Mouse (Mus musculus): Measurements from ENCODE around the gene Tcte3. TPM values are rescaled to one million over a fixed set of nuclear protein-coding genes. Genes with fewer than 3 reads are reported as not detected.
"Not testable (repeated sequence)": the region's sequence is repeated elsewhere in the genome, so short reads cannot be mapped to it uniquely, and the experiment has no call there.

Tcte3 gene
- 1 to 10 TPM; 5.3 to 6.7 TPM for total RNA-seq (2021)
- long read RNA-seq, experiment 1, result 0 reads
- long read RNA-seq, experiment 2, partial matches to known transcripts, result 0 of 1 reads
- long read RNA-seq, experiment 2, other reads (novel, unspliced or antisense), result 1 of 1 reads

GRCm38 (mm10) chr17:15041175-15041729 is at the start of gene Tcte3, which contains the start of the genes Ermard and Gm3448:
TSS of gene Tcte3 (minus strand) at chr17:15041488.
TSS of gene Ermard (plus strand) at chr17:15041208.
TSS of gene Gm3448 (minus strand) at chr17:15041537.
- peak in 1 of 2 experiments; percentile 20 for DNase-seq (ENCODE audit: low spot score in 2 of 2)

- no peak for DNase-seq (ENCODE audit: low spot score in 2 of 2)
Measured at GRCm38 (mm10) chr17:15088591-15089001, 47.3 kb upstream of the Tcte3 start.

GRCm38 (mm10) chr17:15088166-15088565 is 46.9 kb upstream of the Tcte3 start:
- DNase-seq (ENCODE audit: low spot score in 2 of 2), result no peak

- no peak for DNase-seq (ENCODE audit: low spot score in 2 of 2)
Measured at GRCm38 (mm10) chr17:15085006-15085405, 43.7 kb upstream of the Tcte3 start.

- no peak for DNase-seq (ENCODE audit: low spot score in 2 of 2)
Measured at GRCm38 (mm10) chr17:15084226-15084848, 43.0 kb upstream of the Tcte3 start.

GRCm38 (mm10) chr17:15077536-15077935 is 36.2 kb upstream of the Tcte3 start:
- DNase-seq (ENCODE audit: low spot score in 2 of 2), result no peak

GRCm38 (mm10) chr17:15075033-15075432 is 33.7 kb upstream of the Tcte3 start:
- DNase-seq (ENCODE audit: low spot score in 2 of 2), result no peak

- no peak for DNase-seq (ENCODE audit: low spot score in 2 of 2)
Measured at GRCm38 (mm10) chr17:15072211-15072610, 30.9 kb upstream of the Tcte3 start.

- DNase-seq (ENCODE audit: low spot score in 2 of 2), result no peak
Measured at GRCm38 (mm10) chr17:15069124-15069523, 27.8 kb upstream of the Tcte3 start.

- no peak for DNase-seq (ENCODE audit: low spot score in 2 of 2)
Measured at GRCm38 (mm10) chr17:15068040-15068792, 26.9 kb upstream of the Tcte3 start.

GRCm38 (mm10) chr17:15066911-15067310 is 25.6 kb upstream of the Tcte3 start:
- no peak for DNase-seq (ENCODE audit: low spot score in 2 of 2)

- no peak for DNase-seq (ENCODE audit: low spot score in 2 of 2)
Measured at GRCm38 (mm10) chr17:15066066-15066465, 24.8 kb upstream of the Tcte3 start.

GRCm38 (mm10) chr17:15065391-15066024 is 24.2 kb upstream of the Tcte3 start:
- peak in 1 of 2 experiments; percentile 46 for DNase-seq (ENCODE audit: low spot score in 2 of 2)

GRCm38 (mm10) chr17:15060356-15060755 is 19.1 kb upstream of the Tcte3 start:
- no peak for DNase-seq (ENCODE audit: low spot score in 2 of 2)

GRCm38 (mm10) chr17:15059646-15060045 is 18.4 kb upstream of the Tcte3 start:
- no peak for DNase-seq (ENCODE audit: low spot score in 2 of 2)

GRCm38 (mm10) chr17:15058161-15058591 is 16.9 kb upstream of the Tcte3 start:
- no peak for DNase-seq (ENCODE audit: low spot score in 2 of 2)

- DNase-seq (ENCODE audit: low spot score in 2 of 2), result no peak
Measured at GRCm38 (mm10) chr17:15055925-15056324, 14.6 kb upstream of the Tcte3 start.

GRCm38 (mm10) chr17:15053829-15054200 is 12.5 kb upstream of the Tcte3 start:
- DNase-seq (ENCODE audit: low spot score in 2 of 2), result not testable (repeated sequence)

- DNase-seq (ENCODE audit: low spot score in 2 of 2), result not testable (repeated sequence)
Measured at GRCm38 (mm10) chr17:15053183-15053828, 12.0 kb upstream of the Tcte3 start.

GRCm38 (mm10) chr17:15052766-15053165 is 11.5 kb upstream of the Tcte3 start:
- not testable (repeated sequence) for DNase-seq (ENCODE audit: low spot score in 2 of 2)

- DNase-seq (ENCODE audit: low spot score in 2 of 2), result not testable (repeated sequence)
Measured at GRCm38 (mm10) chr17:15050338-15050737, 9.1 kb upstream of the Tcte3 start.
